Mouse (Mus musculus) intestine, embryonic 14.5 days (tissue): ENCODE measurements around the gene Fbxo6. TPM values are rescaled to one million over a fixed set of nuclear protein-coding genes. Genes with fewer than 3 reads are reported as not detected.

Source experiments
- ATAC-seq: fragments of 200-750 bp; cut with Nextera tagmentation; replicated peaks from 2 replicates; pipeline ENCODE4 v1.8.0; 2017; ENCODE audit warnings: low read depth, moderate number of reproducible peaks, moderate TSS enrichment, moderate library complexity; ENCODE audit not compliant: low FRiP score, low TSS enrichment
- DNase-seq: peaks from one replicate; pipeline ENCODE4 v3.0.0-alpha.2; 2018; ENCODE audit warnings: low spot score
- H3K27ac ChIP-seq: fragments of 300-500 bp; sonication (generic); 2 replicates; pipeline ENCODE4 v1.5.1; 2014; ENCODE audit warnings: low read depth, mild to moderate bottlenecking, control low read depth
- H3K27me3 ChIP-seq: fragments of 300-500 bp; sonication (generic); replicated peaks from 2 replicates; pipeline ENCODE4 v1.6.1; 2014; ENCODE audit warnings: low read length, control low read depth; ENCODE audit not compliant: control insufficient read depth, insufficient read depth
- H3K36me3 ChIP-seq: fragments of 300-500 bp; sonication (generic); 2 replicates; pipeline ENCODE4 v1.6.1; 2014; ENCODE audit warnings: low read length, control low read depth; ENCODE audit not compliant: control insufficient read depth, insufficient read depth
- H3K4me1 ChIP-seq: fragments of 300-500 bp; sonication (generic); replicated peaks from 2 replicates; pipeline ENCODE4 v1.6.1; 2014; ENCODE audit warnings: low read length, control low read depth, mixed read lengths; ENCODE audit not compliant: control insufficient read depth, insufficient read depth
- H3K4me2 ChIP-seq: fragments of 300-500 bp; sonication (generic); 2 replicates; pipeline ENCODE4 v1.6.1; 2014; ENCODE audit warnings: low read length
- H3K4me3 ChIP-seq: fragments of 300-500 bp; sonication (generic); 2 replicates; pipeline ENCODE4 v1.5.1; 2014; ENCODE audit warnings: low read depth, low read length, control low read depth, mixed read lengths
- H3K9ac ChIP-seq: fragments of 300-500 bp; sonication (generic); 2 replicates; pipeline ENCODE4 v1.6.1; 2014; ENCODE audit warnings: mild to moderate bottlenecking, low read length
- H3K9me3 ChIP-seq: fragments of 300-500 bp; sonication (generic); 2 replicates; pipeline ENCODE4 v1.6.1; 2016; ENCODE audit warnings: low read length, control low read depth; ENCODE audit not compliant: control insufficient read depth
- WGBS: fragments of 180-500 bp; shearing (Covaris S2); extraction: QIAGEN DNeasy Blood & Tissue Kit; methylation state at CpG from one replicate; pipeline ENCODE4 v1.1.7; 2014; 5-methylcytosine and 5-hydroxymethylcytosine counted together
- polyA plus RNA-seq: library from polyadenylated mRNA; unstranded; fragments of >200 nt; fragmentation: Nextera tagmentation; extraction: Ambion mirVana; gene quantifications from 2 replicates; pipeline ENCODE4 v1.2.1, GENCODE M21; 2014

Fbxo6 gene
- polyA plus RNA-seq, 1 experiment from 2014 or later = 12.6 TPM

DNA sequence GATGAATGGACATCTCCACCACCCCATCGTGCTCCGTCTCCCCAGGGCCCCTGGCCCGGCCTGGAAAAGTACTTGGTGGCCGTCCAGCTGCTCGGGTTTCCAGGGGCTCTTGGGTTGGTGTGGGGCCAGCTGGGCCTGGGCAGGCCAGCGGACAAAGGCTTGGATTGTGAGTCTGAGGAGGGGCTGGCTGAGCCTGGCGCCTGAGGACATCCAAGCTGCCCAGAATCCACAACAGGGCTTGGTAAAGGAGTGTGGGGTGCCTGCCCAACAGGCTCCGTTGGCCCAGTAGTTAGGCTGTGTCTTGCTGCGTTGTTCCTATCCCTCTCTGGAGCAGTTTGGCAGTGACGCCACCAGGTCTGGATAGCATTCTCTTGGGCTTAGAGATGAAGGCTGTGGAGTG, 14.5 kb upstream of the Fbxo6 start:
- Histone ChIP-seq H3K9ac (no peak overlapping the region), H3K27me3 (peaks cover 80% of the 10 kb centered on the region), H3K4me1 (no peaks in the 10 kb centered on the region), H3K9me3 (no peaks in the 10 kb centered on the region), H3K4me3 (no peak overlapping the region), H3K36me3 (no peaks in the 10 kb centered on the region), H3K4me2 (no peak overlapping the region), H3K27ac (no peak overlapping the region)
- ATAC-seq = peak; percentile 25; the same call in 1 of the 2 replicates
- peak; percentile 61 for DNase-seq
- WGBS = 8% methylated on average over 10 of the region's 10 CpGs

DNA sequence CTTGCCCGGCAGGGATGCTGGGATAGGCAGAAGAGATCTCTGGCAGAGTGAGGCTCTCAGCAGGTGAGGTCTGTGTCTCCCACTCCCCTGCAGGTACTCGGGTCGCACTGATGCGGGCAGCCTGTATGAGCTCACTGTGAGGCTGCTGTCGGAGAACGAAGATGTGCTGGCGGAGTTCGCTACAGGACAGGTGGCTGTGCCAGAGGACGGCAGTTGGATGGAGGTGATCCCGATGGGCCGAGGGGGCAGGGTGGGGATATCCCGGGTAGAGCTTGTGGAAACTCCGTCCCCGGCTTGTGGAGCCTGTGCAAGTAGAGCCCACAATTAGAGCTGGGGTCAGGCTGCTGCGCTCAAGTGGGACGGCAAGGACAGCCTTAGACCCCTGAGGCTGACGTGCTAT, 13.6 kb upstream of the Fbxo6 start:
- WGBS = 9% methylated on average over 17 of the region's 17 CpGs
- ATAC-seq = no peak
- Histone ChIP-seq H3K9me3 (no peaks in the 10 kb centered on the region), H3K9ac (no peak overlapping the region), H3K4me2 (no peak overlapping the region), H3K4me1 (no peaks in the 10 kb centered on the region; the same call in 1 of the 2 replicates), H3K36me3 (no peaks in the 10 kb centered on the region), H3K27ac (no peak overlapping the region), H3K4me3 (no peak overlapping the region), H3K27me3 (peaks cover 83% of the 10 kb centered on the region)
- no peak for DNase-seq

DNA sequence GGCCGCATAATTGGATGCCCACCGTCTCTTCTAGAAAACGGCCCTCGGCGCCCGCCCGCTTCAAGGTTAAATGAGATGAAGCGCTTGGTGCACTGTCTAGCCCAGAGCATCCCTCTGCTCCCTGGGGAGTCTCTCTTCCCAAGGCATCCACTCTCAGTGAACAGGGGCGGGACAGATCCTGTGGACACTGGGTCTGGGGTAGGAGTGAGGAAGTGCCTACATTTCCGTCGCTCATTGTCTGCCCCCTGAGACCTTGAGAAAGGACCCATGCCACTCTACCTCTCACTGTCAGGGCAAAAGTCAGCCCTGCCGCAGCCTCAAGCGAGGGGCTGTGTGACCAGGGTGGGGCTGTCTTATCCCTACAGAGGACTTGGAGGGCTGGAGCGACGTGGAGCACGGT, 12.5 kb upstream of the Fbxo6 start:
- no peaks in the 10 kb centered on the region; the same call in 1 of the 2 replicates for H3K4me1 ChIP-seq
- no peak overlapping the region for H3K9ac ChIP-seq
- DNase-seq = no peak
- no peak for ATAC-seq
- WGBS = 3% methylated on average over 16 of the region's 16 CpGs
- no peaks in the 10 kb centered on the region for H3K9me3 ChIP-seq
- no peak overlapping the region for H3K27ac ChIP-seq
- H3K36me3 ChIP-seq = no peaks in the 10 kb centered on the region
- peaks cover 79% of the 10 kb centered on the region for H3K27me3 ChIP-seq
- H3K4me3 ChIP-seq = peak overlapping the region; percentile 8; the same call in 1 of the 2 replicates
- H3K4me2 ChIP-seq = peak overlapping the region; percentile 28

DNA sequence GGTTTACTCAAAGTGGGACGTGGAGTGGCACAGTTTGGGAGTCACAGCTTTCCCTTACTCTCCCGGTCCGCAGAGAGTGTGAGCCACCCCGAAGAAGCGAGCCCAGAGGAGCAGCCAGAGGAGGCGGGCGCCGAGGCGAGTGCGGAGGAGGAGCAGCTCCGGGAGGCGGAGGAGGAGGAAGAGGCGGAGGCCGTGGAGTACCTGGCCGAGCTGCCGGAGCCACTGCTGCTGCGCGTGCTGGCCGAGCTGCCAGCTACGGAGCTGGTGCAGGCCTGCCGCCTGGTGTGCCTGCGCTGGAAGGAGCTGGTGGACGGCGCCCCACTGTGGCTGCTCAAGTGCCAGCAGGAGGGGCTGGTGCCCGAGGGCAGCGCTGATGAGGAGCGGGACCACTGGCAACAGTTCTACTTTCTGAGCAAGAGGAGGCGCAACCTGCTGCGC, 12.1 kb upstream of the Fbxo6 start:
- H3K4me1 ChIP-seq = no peaks in the 10 kb centered on the region; the same call in 1 of the 2 replicates
- DNase-seq = peak; percentile 78
- no peak overlapping the region for H3K27ac ChIP-seq

GRCm38 (mm10) chr4:148160436-148161390, 8.8 kb upstream of the Fbxo6 start, which contains the start of the genes Fbxo44 and Fbxo2:
TSS of gene Fbxo44 (minus strand) at chr4:148160482.
TSS of gene Fbxo2 (plus strand) at chr4:148160621.
- peak; percentile 77 for ATAC-seq
- Histone ChIP-seq H3K27ac (no peak within 1 kb of the TSS), H3K9me3 (no peaks in the 10 kb centered on the region), H3K4me2 (peak within 1 kb of the TSS; percentile 98), H3K4me1 (no peaks in the 10 kb centered on the region; the same call in 1 of the 2 replicates), H3K4me3 (peak within 1 kb of the TSS; percentile 55), H3K27me3 (peaks cover 60% of the 10 kb centered on the region), H3K9ac (peak within 1 kb of the TSS; percentile 40), H3K36me3 (no peaks in the 10 kb centered on the region)
- DNase-seq = peak; percentile 76
- under 1% methylated on average over 43 of the region's 43 CpGs for WGBS

More for the DNA sequence above, 12.1 kb upstream of the Fbxo6 start:
- Histone ChIP-seq H3K27me3 (peaks cover 76% of the 10 kb centered on the region), H3K36me3 (no peaks in the 10 kb centered on the region), H3K4me2 (peak overlapping the region; percentile 28), H3K9ac (no peak overlapping the region), H3K9me3 (no peaks in the 10 kb centered on the region), H3K4me3 (peak overlapping the region; percentile 8)
- ATAC-seq = no peak; the same call in 1 of the 2 replicates
- under 1% methylated on average over 29 of the region's 29 CpGs for WGBS

DNA sequence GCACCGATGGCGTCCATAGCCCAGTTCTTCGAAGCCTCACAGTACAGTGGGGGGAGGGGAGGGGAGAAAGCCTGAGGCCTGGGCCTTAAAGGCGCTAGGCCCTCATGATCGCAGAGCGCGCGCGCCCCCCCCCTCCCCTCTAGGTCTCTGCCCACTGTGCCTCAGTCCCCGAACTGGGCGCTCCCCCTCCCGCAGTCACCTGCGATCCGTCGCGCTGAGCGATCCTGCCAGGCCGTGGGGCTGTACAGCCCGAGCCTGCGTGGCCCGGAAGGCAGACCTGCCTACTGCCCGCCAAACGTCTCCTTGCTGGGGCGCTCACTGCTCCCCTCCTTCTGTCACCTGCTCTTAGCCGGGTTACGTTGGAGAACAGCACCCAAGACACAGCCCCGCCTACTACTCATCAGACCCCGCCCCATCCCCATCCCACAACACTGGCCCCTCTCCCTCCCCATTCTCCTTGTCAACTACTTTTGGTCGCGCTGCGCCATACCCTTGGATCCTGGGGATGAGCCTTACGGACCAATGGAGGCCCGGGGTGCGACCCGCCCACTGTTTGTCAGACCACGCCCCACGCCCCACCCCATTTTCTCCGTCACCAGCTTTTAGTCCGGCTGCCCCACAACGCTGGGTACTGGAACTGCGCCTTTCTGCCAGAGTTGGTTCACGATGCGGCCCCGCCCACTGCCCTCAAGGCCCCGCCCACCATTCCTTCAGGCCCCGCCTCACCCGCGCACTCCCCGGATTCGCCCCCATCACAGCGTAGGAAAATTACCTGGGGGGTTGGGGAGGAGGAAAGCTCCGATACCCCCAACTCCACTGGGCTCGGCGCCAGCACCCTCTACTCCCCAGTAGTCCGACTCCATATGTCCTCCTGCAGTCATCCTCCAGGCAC, 7.8 kb upstream of the Fbxo6 start:
- Histone ChIP-seq H3K4me3 (peak overlapping the region; percentile 55), H3K27me3 (peaks cover 51% of the 10 kb centered on the region), H3K4me2 (peak overlapping the region; percentile 98), H3K9me3 (no peaks in the 10 kb centered on the region), H3K27ac (no peak overlapping the region), H3K36me3 (no peaks in the 10 kb centered on the region), H3K9ac (peak overlapping the region; percentile 40), H3K4me1 (no peaks in the 10 kb centered on the region; the same call in 1 of the 2 replicates)
- DNase-seq (peak; percentile 94), ATAC-seq (peak; percentile 92)
- WGBS = under 1% methylated on average over 48 of the region's 55 CpGs

DNA sequence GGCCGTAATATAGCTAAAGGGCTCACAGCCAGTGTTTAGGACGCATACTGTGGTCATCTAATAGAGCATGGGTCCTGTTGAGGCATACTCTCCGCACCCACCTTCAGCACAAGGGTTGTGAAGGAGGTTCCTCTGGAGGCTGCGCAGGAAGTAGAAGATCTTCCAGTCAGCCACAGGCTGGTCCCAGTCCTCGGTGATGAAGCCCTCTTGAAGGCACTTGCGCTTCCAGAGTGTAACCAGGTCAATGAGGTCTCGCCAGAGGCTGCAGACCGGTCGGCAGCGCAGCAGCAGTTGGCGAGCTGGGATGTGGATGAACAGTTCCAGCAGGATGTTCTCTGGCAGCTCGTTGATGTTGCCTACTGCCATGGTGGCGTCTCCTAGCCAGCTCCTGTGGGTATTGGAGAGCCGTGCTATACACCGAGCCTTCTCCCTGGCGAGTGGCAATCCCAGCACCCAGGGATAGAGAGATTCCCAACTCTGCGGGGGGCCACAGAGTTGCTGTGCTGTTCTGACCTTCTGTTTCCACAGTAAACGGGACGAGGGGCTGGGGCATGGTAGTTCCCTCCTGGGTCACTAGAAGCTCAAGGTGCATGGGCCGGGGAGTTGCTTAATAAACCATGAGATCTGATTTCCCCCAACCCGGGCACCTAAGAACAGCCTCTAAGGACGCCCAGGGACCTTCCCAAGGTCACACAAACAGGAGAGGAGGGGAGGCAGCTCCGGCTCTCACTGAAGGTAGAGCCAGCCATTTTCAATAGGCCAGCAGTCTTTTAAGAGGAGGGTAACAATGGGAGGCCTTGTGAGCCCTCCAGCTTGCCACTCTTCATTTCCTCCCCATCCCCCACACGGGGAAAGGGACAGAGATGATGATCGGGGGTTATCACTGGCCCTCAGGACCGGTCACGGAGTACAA, 6.8 kb upstream of the Fbxo6 start:
- ATAC-seq = no peak
- no peaks in the 10 kb centered on the region; the same call in 1 of the 2 replicates for H3K36me3 ChIP-seq
- H3K4me3 ChIP-seq = peak overlapping the region; percentile 55
- H3K27ac ChIP-seq = no peak overlapping the region
- no peak for DNase-seq
- no peaks in the 10 kb centered on the region; the same call in 1 of the 2 replicates for H3K4me1 ChIP-seq
- peak overlapping the region; percentile 98 for H3K4me2 ChIP-seq
- H3K9ac ChIP-seq = peak overlapping the region; percentile 40
- H3K27me3 ChIP-seq = peaks cover 40% of the 10 kb centered on the region
- no peaks in the 10 kb centered on the region for H3K9me3 ChIP-seq
- 30% methylated on average over 27 of the region's 27 CpGs for WGBS
